Mouse (Mus musculus): ENCODE results near the gene Nfia.

Nfia gene

GRCm38 (mm10) chr4:97986056-97986734 lies 213.7 kb downstream of the Nfia start:
- intact Hi-C loops (cut with DNase I), result no loop called here

GRCm38 (mm10) chr4:97986735-97987075 lies 214.2 kb downstream of the Nfia start:
- intact Hi-C loops (cut with DNase I), result no loop called here

GRCm38 (mm10) chr4:97988703-97989102 lies 216.2 kb downstream of the Nfia start:
- intact Hi-C loops (cut with DNase I), result no loop called here

GRCm38 (mm10) chr4:97990431-97990830 lies 217.9 kb downstream of the Nfia start:
- intact Hi-C loops (cut with DNase I), result no loop called here

GRCm38 (mm10) chr4:97991395-97991794 lies 218.9 kb downstream of the Nfia start:
- intact Hi-C loops (cut with DNase I), result no loop called here

GRCm38 (mm10) chr4:97991880-97992279 lies 219.3 kb downstream of the Nfia start:
- intact Hi-C loops (cut with DNase I), result no loop called here

- intact Hi-C loops (cut with DNase I), result no loop called here
Measured at GRCm38 (mm10) chr4:97995911-97996712, 223.6 kb downstream of the Nfia start.

- intact Hi-C loops (cut with DNase I), result no loop called here
Measured at GRCm38 (mm10) chr4:97997151-97997817, 224.8 kb downstream of the Nfia start.

- intact Hi-C loops (cut with DNase I), result loop anchor here (10.0 kb wide), 1 partner anchor 67 kb away; no protein-coding TSS in a partner anchor
Measured at GRCm38 (mm10) chr4:98002206-98002605, 229.7 kb downstream of the Nfia start.

GRCm38 (mm10) chr4:98003323-98004107 lies 231.0 kb downstream of the Nfia start:
- intact Hi-C loops (cut with DNase I), result loop anchor here (2.0 to 10.0 kb wide), 3 partner anchors 69 to 253 kb away; partner anchors contain the start of gene E130114P18Rik

- intact Hi-C loops (cut with DNase I), result loop anchor here (2.0 to 10.0 kb wide), 3 partner anchors 69 to 253 kb away; partner anchors contain the start of gene E130114P18Rik
Measured at GRCm38 (mm10) chr4:98004108-98004625, 231.6 kb downstream of the Nfia start.

GRCm38 (mm10) chr4:98004986-98005385 lies 232.5 kb downstream of the Nfia start:
- intact Hi-C loops (cut with DNase I), result loop anchor here (2.0 to 10.0 kb wide), 3 partner anchors 70 to 254 kb away; partner anchors contain the start of gene E130114P18Rik

- intact Hi-C loops (cut with DNase I), result loop anchor here (10.0 kb wide), 1 partner anchor 74 kb away; no protein-coding TSS in a partner anchor
Measured at GRCm38 (mm10) chr4:98008814-98009368, 236.4 kb downstream of the Nfia start.

GRCm38 (mm10) chr4:98009966-98010365 lies 237.4 kb downstream of the Nfia start:
- intact Hi-C loops (cut with DNase I), result loop anchor here (10.0 kb wide), 1 partner anchor 75 kb away; no protein-coding TSS in a partner anchor

GRCm38 (mm10) chr4:98019811-98020210 lies 247.3 kb downstream of the Nfia start:
- intact Hi-C loops (cut with DNase I), result loop anchor here (5.0 kb wide), 1 partner anchor 87 kb away; no protein-coding TSS in a partner anchor

- intact Hi-C loops (cut with DNase I), result no loop called here
Measured at GRCm38 (mm10) chr4:98020836-98021235, 248.3 kb downstream of the Nfia start.

GRCm38 (mm10) chr4:98023245-98023792 lies 250.8 kb downstream of the Nfia start:
- intact Hi-C loops (cut with DNase I), result no loop called here

GRCm38 (mm10) chr4:98027412-98027811 lies 254.9 kb downstream of the Nfia start:
- intact Hi-C loops (cut with DNase I), result no loop called here

- intact Hi-C loops (cut with DNase I), result no loop called here
Measured at GRCm38 (mm10) chr4:98031871-98032270, 259.3 kb downstream of the Nfia start.

- intact Hi-C loops (cut with DNase I), result no loop called here
Measured at GRCm38 (mm10) chr4:98032332-98032731, 259.8 kb downstream of the Nfia start.

Data from adrenal gland (tissue).